Mouse (Mus musculus) G1E (cell line): ENCODE data around the gene Fam136a.

Experiments used
- CTCF ChIP-seq: IDR thresholded peaks from 2 replicates; pipeline ENCODE4 v1.5.1; 2012; ENCODE audit warnings: low read depth, low read length, inconsistent platforms, mixed read lengths
- TAL1 ChIP-seq: conservative IDR thresholded peaks from 2 replicates; pipeline ENCODE4 v1.6.1; 2012; ENCODE audit warnings: low read depth, low read length, inconsistent platforms, mixed read lengths

DNA sequence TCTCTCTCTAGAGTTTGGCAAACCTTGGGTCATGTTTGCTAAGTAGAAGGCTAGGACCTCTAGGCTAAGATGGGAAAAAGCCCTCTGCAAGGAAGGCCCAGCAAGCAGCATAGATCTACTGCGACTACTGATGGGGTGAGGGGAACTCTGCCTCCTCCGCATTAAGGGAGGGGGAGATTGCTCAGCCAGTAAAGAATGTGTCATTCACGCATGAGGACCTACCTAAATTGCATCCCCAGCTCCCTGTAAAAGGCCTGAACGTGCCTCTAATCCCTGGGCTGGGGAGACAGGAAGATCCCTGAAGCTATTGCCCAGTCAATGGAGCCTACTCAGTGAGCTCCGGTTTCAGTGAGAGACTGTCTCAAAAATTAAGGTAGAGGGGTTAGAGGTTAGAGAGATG, 29.6 kb upstream of the Fam136a start:
- no peak for TF ChIP-seq CTCF
- no peak for TF ChIP-seq TAL1
